Mouse (Mus musculus) fat pad, adult 2 months (tissue): ENCODE data around the gene Dnah17.

Source experiments
- DNase-seq: peaks from one replicate; pipeline ENCODE4 v3.0.0-alpha.2; 2011; ENCODE audit warnings: low read depth, low spot score; ENCODE audit errors: extremely low read depth

Dnah17 gene

GRCm38 (mm10) chr11:117974327-117975125 lies 155.9 kb downstream of the Dnah17 start:
- no peak for DNase-seq

- DNase-seq: no peak
Observed at GRCm38 (mm10) chr11:117973569-117973968, 156.9 kb downstream of the Dnah17 start.

GRCm38 (mm10) chr11:117972656-117973558 lies 157.5 kb downstream of the Dnah17 start:
- DNase-seq: no peak
